Mouse (Mus musculus): ENCODE data around the gene Hs3st3b1.

- TF ChIP-seq CTCF (conservative IDR thresholded peaks at IDR 0.05; ENCODE audit: insufficient read depth, insufficient read length, low read depth, low read length) (no peak), POLR2A (IDR thresholded peaks at IDR 0.05; ENCODE audit: low read depth, low read length) (no peak)
Measured at GRCm38 (mm10) chr11:63850261-63850660, 71.8 kb downstream of the Hs3st3b1 start.
